Mouse (Mus musculus) MEL (cell line): ENCODE measurements around the gene Rrad. TPM values are rescaled to one million over a fixed set of nuclear protein-coding genes. Genes with fewer than 3 reads are reported as not detected.

Source experiments
- DNase-seq: peaks from one replicate; pipeline ENCODE4 v3.0.0; 2011; ENCODE audit warnings: low read depth, low spot score
- H3K27ac ChIP-seq: 2 replicates; pipeline ENCODE4 v1.5.1; 2012; ENCODE audit warnings: low read depth, mild to moderate bottlenecking, control low read depth, low read length, moderate library complexity; ENCODE audit not compliant: control insufficient read depth
- H3K27me3 ChIP-seq, 2 experiments: fragments of 150-350 bp in 1 of 2; sonication (generic) in 1 of 2; 2 replicates each; pipeline ENCODE4 v1.6.1; 2012; ENCODE audit warnings: low read length in 2 of 2, mild to moderate bottlenecking in 2 of 2, improper control_type of control experiment in 1 of 2, moderate library complexity in 1 of 2; ENCODE audit not compliant: insufficient read depth in 2 of 2, control insufficient read depth in 1 of 2
- H3K36me3 ChIP-seq, 2 experiments: 2 replicates each; pipeline ENCODE4 v1.6.1; 2012 to 2014; ENCODE audit warnings: low read length in 2 of 2, improper control_type of control experiment in 1 of 2, inconsistent platforms in 1 of 2, mild to moderate bottlenecking in 1 of 2; ENCODE audit not compliant: insufficient read depth in 2 of 2, control insufficient read depth in 1 of 2
- H3K4me1 ChIP-seq, 2 experiments: fragments of 150-350 bp in 1 of 2; sonication (generic) in 1 of 2; 2 replicates each; pipeline ENCODE4 v1.6.1; 2012; ENCODE audit warnings: low read length in 2 of 2, improper control_type of control experiment in 1 of 2, mild to moderate bottlenecking in 1 of 2; ENCODE audit not compliant: insufficient read depth in 2 of 2, control insufficient read depth in 1 of 2
- H3K4me3 ChIP-seq, 2 experiments: fragments of 150-350 bp in 1 of 2; sonication (generic) in 1 of 2; 2 replicates each; pipeline ENCODE4 v1.5.1; 2012; ENCODE audit warnings: low read depth in 2 of 2, low read length in 2 of 2, mild to moderate bottlenecking in 2 of 2, moderate library complexity in 2 of 2, control low read depth in 1 of 2, improper control_type of control experiment in 1 of 2; ENCODE audit not compliant: control insufficient read depth in 1 of 2, insufficient read depth in 1 of 2
- H3K79me2 ChIP-seq: 2 replicates; pipeline ENCODE4 v1.6.1; 2012; ENCODE audit warnings: mild to moderate bottlenecking, low read length, moderate library complexity; ENCODE audit not compliant: control insufficient read depth, poor library complexity, insufficient read depth
- H3K9ac ChIP-seq: 2 replicates; pipeline ENCODE4 v1.6.1; 2012; ENCODE audit warnings: low read depth, mild to moderate bottlenecking, control low read depth, low read length, moderate library complexity; ENCODE audit not compliant: control insufficient read depth, poor library complexity, severe bottlenecking
- H3K9me3 ChIP-seq: fragments of 150-350 bp; sonication (generic); replicated peaks from 2 replicates; pipeline ENCODE4 v1.6.1; 2012; ENCODE audit warnings: mild to moderate bottlenecking, low read length, improper control_type of control experiment, moderate library complexity; ENCODE audit not compliant: insufficient read depth
- CHD1 ChIP-seq: IDR thresholded peaks from 2 replicates; pipeline ENCODE4 v1.6.1; 2012; ENCODE audit warnings: low read depth, mild to moderate bottlenecking, inconsistent platforms, low read length, improper control_type of control experiment
- CHD2 ChIP-seq: IDR thresholded peaks from 2 replicates; pipeline ENCODE4 v1.6.1; 2011; ENCODE audit warnings: low read length, improper control_type of control experiment
- E2F4 ChIP-seq: IDR thresholded peaks from 2 replicates; pipeline ENCODE4 v1.6.1; 2011; ENCODE audit warnings: low read depth, low read length, improper control_type of control experiment, borderline replicate concordance
- ELF1 ChIP-seq: IDR thresholded peaks from 2 replicates; pipeline ENCODE4 v1.6.1; 2014; ENCODE audit warnings: low read depth, mild to moderate bottlenecking, inconsistent platforms, low read length, improper control_type of control experiment, moderate library complexity
- EP300 ChIP-seq, 2 experiments: IDR thresholded peaks; 2 replicates each; pipeline ENCODE4 v1.6.1; 2011; ENCODE audit warnings: improper control_type of control experiment in 2 of 2, low read length in 2 of 2, low read depth in 1 of 2, mild to moderate bottlenecking in 1 of 2
- ETS1 ChIP-seq: IDR thresholded peaks from 2 replicates; pipeline ENCODE4 v1.6.1; 2012; ENCODE audit warnings: low read depth, mild to moderate bottlenecking, inconsistent platforms, low read length, improper control_type of control experiment, moderate library complexity
- GABPA ChIP-seq: IDR thresholded peaks from 2 replicates; pipeline ENCODE4 v1.6.1; 2012; ENCODE audit warnings: low read depth, mild to moderate bottlenecking, inconsistent platforms, low read length, improper control_type of control experiment, moderate library complexity
- GATA1 ChIP-seq: IDR thresholded peaks from 2 replicates; pipeline ENCODE4 v1.6.1; 2011; ENCODE audit warnings: low read depth, low read length, improper control_type of control experiment
- MAX ChIP-seq: IDR thresholded peaks from 2 replicates; pipeline ENCODE4 v1.6.1; 2011; ENCODE audit warnings: low read length, improper control_type of control experiment
- MEF2A ChIP-seq: IDR thresholded peaks from 2 replicates; pipeline ENCODE4 v1.6.1; 2014; ENCODE audit warnings: low read depth, mild to moderate bottlenecking, inconsistent platforms, low read length, improper control_type of control experiment; ENCODE audit not compliant: poor library complexity, insufficient replicate concordance, severe bottlenecking; ENCODE audit errors: extremely low read depth
- MYC ChIP-seq: IDR thresholded peaks from 2 replicates; pipeline ENCODE4 v1.6.1; 2011; ENCODE audit warnings: low read depth, mild to moderate bottlenecking, low read length, improper control_type of control experiment, moderate library complexity
- POLR2A ChIP-seq, 2 experiments: IDR thresholded peaks; 2 replicates each; pipeline ENCODE4 v1.6.1; 2011 to 2012; ENCODE audit warnings: low read length in 2 of 2, mild to moderate bottlenecking in 2 of 2, control low read depth in 1 of 2, improper control_type of control experiment in 1 of 2, low read depth in 1 of 2, moderate library complexity in 1 of 2; ENCODE audit not compliant: control insufficient read depth in 1 of 2, insufficient read depth in 1 of 2, poor library complexity in 1 of 2
- POLR2AphosphoS5 ChIP-seq: IDR thresholded peaks from 2 replicates; pipeline ENCODE4 v1.6.1; 2012; ENCODE audit warnings: low read depth, borderline replicate concordance, mild to moderate bottlenecking, inconsistent platforms, low read length, moderate library complexity, mixed read lengths
- RAD21 ChIP-seq: IDR thresholded peaks from 2 replicates; pipeline ENCODE4 v1.6.1; 2011; ENCODE audit warnings: mild to moderate bottlenecking, low read depth, low read length, improper control_type of control experiment
- RCOR1 ChIP-seq: IDR thresholded peaks from 2 replicates; pipeline ENCODE4 v1.6.1; 2012; ENCODE audit warnings: low read depth, mild to moderate bottlenecking, inconsistent platforms, low read length, improper control_type of control experiment
- SIN3A ChIP-seq: IDR thresholded peaks from 2 replicates; pipeline ENCODE4 v1.6.1; 2012; ENCODE audit warnings: low read length, improper control_type of control experiment, inconsistent platforms
- SMC3 ChIP-seq: IDR thresholded peaks from 2 replicates; pipeline ENCODE4 v1.6.1; 2011; ENCODE audit warnings: low read depth, low read length, improper control_type of control experiment
- TBP ChIP-seq: IDR thresholded peaks from 2 replicates; pipeline ENCODE4 v1.8.0; 2011; ENCODE audit warnings: low read depth, low read length, improper control_type of control experiment
- UBTF ChIP-seq: IDR thresholded peaks from 2 replicates; pipeline ENCODE4 v1.6.1; 2012; ENCODE audit warnings: low read depth, mild to moderate bottlenecking, inconsistent platforms, low read length, improper control_type of control experiment, moderate library complexity, borderline replicate concordance; ENCODE audit not compliant: insufficient read depth
- USF2 ChIP-seq, 2 experiments: IDR thresholded peaks; 2 replicates each; pipeline ENCODE4 v1.6.1; 2011 to 2012; ENCODE audit warnings: improper control_type of control experiment in 2 of 2, low read length in 2 of 2, borderline replicate concordance in 1 of 2, inconsistent platforms in 1 of 2, low read depth in 1 of 2, mild to moderate bottlenecking in 1 of 2; ENCODE audit not compliant: insufficient read depth in 1 of 2
- ZC3H11A ChIP-seq: IDR thresholded peaks from 2 replicates; pipeline ENCODE4 v1.6.1; 2012; ENCODE audit warnings: low read depth, mild to moderate bottlenecking, inconsistent platforms, low read length, improper control_type of control experiment
- ZKSCAN1 ChIP-seq: IDR thresholded peaks from 2 replicates; pipeline ENCODE4 v1.6.1; 2012; ENCODE audit warnings: low read depth, mild to moderate bottlenecking, inconsistent platforms, low read length, improper control_type of control experiment, moderate library complexity
- ZNF384 ChIP-seq: IDR thresholded peaks from 2 replicates; pipeline ENCODE4 v1.6.1; 2012; ENCODE audit warnings: low read depth, mild to moderate bottlenecking, inconsistent platforms, low read length, improper control_type of control experiment
- polyA plus RNA-seq, 2 experiments: library from polyadenylated mRNA; stranded (reverse) in 1 of 2; unstranded in 1 of 2; fragments of >175 nt in 1 of 2; fragments of >200 nt in 1 of 2; gene quantifications; 2 replicates each; pipeline versions ENCODE4 v1.2.1 to v1.2.4; 2012; ENCODE audit warnings: low replicate concordance in 2 of 2, low read depth in 1 of 2; ENCODE audit not compliant: insufficient read length in 2 of 2, insufficient read depth in 1 of 2, missing spikeins in 1 of 2
- total RNA-seq: library from RNA; depleted of rRNA; stranded (reverse); fragments of 300-350 nt; gene quantifications from 2 replicates; pipeline ENCODE4 v1.2.3, GENCODE M21; 2012

Rrad gene
- total and polyA plus RNA-seq, 3 experiments = 8.9 to 9.4 TPM; not detected in 1

- H3K79me2 ChIP-seq = no peaks in the 10 kb centered on the region
- DNase-seq = no peak
- TF ChIP-seq E2F4 = no peak
- TF ChIP-seq RCOR1 = no peak
- TF ChIP-seq CHD1 = no peak
- no peak for TF ChIP-seq ZKSCAN1
- TF ChIP-seq SMC3 = no peak
- TF ChIP-seq POLR2A (IDR thresholded peaks at IDR 0.05; ENCODE audit: control insufficient read depth in 1 of 2, insufficient read depth in 1 of 2, low read depth in 1 of 2, low read length in 2 of 2, poor library complexity in 1 of 2) = no peak
- no peak for TF ChIP-seq MYC
- no peak for TF ChIP-seq MEF2A
- no peak for TF ChIP-seq ELF1
- TF ChIP-seq GATA1 = no peak
- no peak for TF ChIP-seq ZNF384
- no peak for TF ChIP-seq GABPA
- no peak for TF ChIP-seq POLR2AphosphoS5
- TF ChIP-seq, all 39 proteins: peak for 0
These were observed 23.2 kb downstream of the Rrad start for GRCm38 (mm10) chr8:104607944-104608343.

GRCm38 (mm10) chr8:104606329-104606728, 24.8 kb downstream of the Rrad start:
- Histone ChIP-seq H3K27ac (no peak overlapping the region), H3K4me1 (0 out of 4 replicates have a peak, but pooled peaks cover 0 to 4% of the 10 kb centered on the region in 2 experiments), H3K9ac (no peak overlapping the region), H3K79me2 (no peaks in the 10 kb centered on the region), H3K9me3 (no peaks in the 10 kb centered on the region)
- no peak for TF ChIP-seq RCOR1
- TF ChIP-seq GABPA = no peak
- TF ChIP-seq, all 39 proteins: peak for 0
- H3K27me3 ChIP-seq = no peaks in the 10 kb centered on the region
- no peak overlapping the region for H3K4me3 ChIP-seq
- no peak for DNase-seq
- no peaks in the 10 kb centered on the region for H3K36me3 ChIP-seq

More at GRCm38 (mm10) chr8:104607944-104608343, 23.2 kb downstream of the Rrad start:
- H3K4me1 ChIP-seq = 0 out of 4 replicates have a peak, but pooled peaks cover 0 to 6% of the 10 kb centered on the region in 2 experiments
- no peaks in the 10 kb centered on the region for H3K36me3 ChIP-seq
- H3K27ac ChIP-seq = no peak overlapping the region
- H3K9ac ChIP-seq = no peak overlapping the region
- H3K4me3 ChIP-seq = no peak overlapping the region
- no peaks in the 10 kb centered on the region for H3K9me3 ChIP-seq
- no peaks in the 10 kb centered on the region for H3K27me3 ChIP-seq

GRCm38 (mm10) chr8:104603245-104603593, 27.9 kb downstream of the Rrad start:
- Histone ChIP-seq H3K36me3 (no peaks in the 10 kb centered on the region), H3K9ac (no peak overlapping the region), H3K27me3 (no peaks in the 10 kb centered on the region), H3K4me3 (no peak overlapping the region), H3K9me3 (no peaks in the 10 kb centered on the region), H3K27ac (no peak overlapping the region), H3K4me1 (no peaks in the 10 kb centered on the region), H3K79me2 (no peaks in the 10 kb centered on the region; the same call in 1 of the 2 replicates)
- no peak for DNase-seq
- TF ChIP-seq EP300 (IDR thresholded peaks at IDR 0.05; ENCODE audit: low read depth in 1 of 2, low read length in 2 of 2) (no peak), ELF1 (no peak), GATA1 (no peak), UBTF (no peak), CHD1 (no peak), RAD21 (no peak), MAX (no peak), ZC3H11A (no peak), CHD2 (no peak), TBP (no peak), USF2 (IDR thresholded peaks at IDR 0.05; ENCODE audit: borderline replicate concordance in 1 of 2, insufficient read depth in 1 of 2, low read depth in 1 of 2, low read length in 2 of 2) (no peak), RCOR1 (no peak), SIN3A (no peak), MEF2A (no peak), ETS1 (no peak), ZKSCAN1 (no peak)
